Mouse (Mus musculus): ENCODE data around the gene Rhbdl2. TPM values are rescaled to one million over a fixed set of nuclear protein-coding genes. Genes with fewer than 3 reads are reported as not detected.

Gene Rhbdl2
- 0.41 and 1.0 TPM in 2 replicates for polyA plus RNA-seq (2021; fragmentation: Nextera tagmentation)
- long read RNA-seq, experiment 1, partial matches to known transcripts: 0 of 3 reads
- long read RNA-seq, experiment 1, other reads (novel, unspliced or antisense): 1 of 3 reads
- long read RNA-seq, experiment 2: 0 reads

GRCm38 (mm10) chr4:123787191-123787985, at the start of gene Rhbdl2:
Gene Rhbdl2, plus strand, starts transcription at chr4:123787874.

GRCm38 (mm10) chr4:123750152-123750651, 37.5 kb upstream of the Rhbdl2 start, which contains the start of gene Akirin1:
Gene Akirin1, minus strand, starts transcription at chr4:123750345.

GRCm38 (mm10) chr4:123859379-123859778, 71.7 kb downstream of the Rhbdl2 start, which contains the start of gene 4933427I04Rik:
Gene 4933427I04Rik, plus strand, starts transcription at chr4:123859679.

Other genes with a start within 250 kb of the Rhbdl2 start
- 21.2 and 27.2 TPM in 2 replicates for gene Macf1, start 103.5 kb upstream of the Rhbdl2 start, polyA plus RNA-seq (2021; fragmentation: Nextera tagmentation)
- gene Ndufs5, start 69.7 kb upstream of the Rhbdl2 start, polyA plus RNA-seq (2021; fragmentation: Nextera tagmentation): 1,228 and 1,253 TPM in 2 replicates
- 67.6 and 76.2 TPM in 2 replicates for gene Akirin1, start 37.5 kb upstream of the Rhbdl2 start, polyA plus RNA-seq (2021; fragmentation: Nextera tagmentation)
- gene 4933427I04Rik, start 71.8 kb downstream of the Rhbdl2 start, polyA plus RNA-seq (2021; fragmentation: Nextera tagmentation): 0.14 and 0.15 TPM in 2 replicates
- 39.6 and 45.8 TPM in 2 replicates for gene Mycbp, start 117.0 kb downstream of the Rhbdl2 start, polyA plus RNA-seq (2021; fragmentation: Nextera tagmentation)
- 14.6 and 52.6 TPM in 2 replicates for gene Rragc, start 129.6 kb downstream of the Rhbdl2 start, polyA plus RNA-seq (2021; fragmentation: Nextera tagmentation)
- not detected in 2 replicates for gene 4930535I16Rik, start 130.1 kb downstream of the Rhbdl2 start, polyA plus RNA-seq (2021; fragmentation: Nextera tagmentation)

Measured in left cerebral cortex, adult 6 months (tissue).